Mouse (Mus musculus) liver, embryonic 11.5 days (tissue): ENCODE measurements around the gene Hand1. TPM values are rescaled to one million over a fixed set of nuclear protein-coding genes. Genes with fewer than 3 reads are reported as not detected.

ENCODE experiments used
- ATAC-seq: fragments of 200-750 bp; cut with Nextera tagmentation; replicated peaks from 2 replicates; pipeline ENCODE4 v1.8.0; 2017; ENCODE audit warnings: moderate number of reproducible peaks, mild to moderate bottlenecking, moderate TSS enrichment, moderate library complexity; ENCODE audit not compliant: low FRiP score
- DNase-seq: peaks from one replicate; pipeline ENCODE4 v3.0.0-alpha.2; 2017; ENCODE audit warnings: low spot score
- H3K27ac ChIP-seq: fragments of 300-500 bp; sonication (generic); 2 replicates; pipeline ENCODE4 v1.5.1; 2014; ENCODE audit warnings: mild to moderate bottlenecking, low read depth, low read length, control low read depth
- H3K27me3 ChIP-seq: fragments of 300-500 bp; sonication (generic); replicated peaks from 2 replicates; pipeline ENCODE4 v1.6.1; 2014; ENCODE audit warnings: low read length, mixed read lengths; ENCODE audit not compliant: control insufficient read depth, insufficient read depth
- H3K36me3 ChIP-seq: fragments of 300-500 bp; sonication (generic); 2 replicates; pipeline ENCODE4 v1.6.1; 2014; ENCODE audit warnings: mild to moderate bottlenecking, low read length, moderate library complexity, mixed read lengths; ENCODE audit not compliant: control insufficient read depth, insufficient read depth
- H3K4me1 ChIP-seq: fragments of 300-500 bp; sonication (generic); replicated peaks from 2 replicates; pipeline ENCODE4 v1.6.1; 2014; ENCODE audit warnings: low read length, mixed read lengths; ENCODE audit not compliant: control insufficient read depth, insufficient read depth
- H3K4me2 ChIP-seq: fragments of 300-500 bp; sonication (generic); 2 replicates; pipeline ENCODE4 v1.6.1; 2014; ENCODE audit warnings: mild to moderate bottlenecking, control low read depth, moderate library complexity
- H3K4me3 ChIP-seq: fragments of 300-500 bp; sonication (generic); 2 replicates; pipeline ENCODE4 v1.5.1; 2014; ENCODE audit warnings: low read depth, low read length, control low read depth
- H3K9ac ChIP-seq: fragments of 300-500 bp; sonication (generic); 2 replicates; pipeline ENCODE4 v1.6.1; 2014; ENCODE audit warnings: low read depth, low read length, control low read depth
- H3K9me3 ChIP-seq: fragments of 300-500 bp; sonication (generic); 2 replicates; pipeline ENCODE4 v1.6.1; 2016; ENCODE audit warnings: low read length, inconsistent platforms, mixed read lengths; ENCODE audit not compliant: control insufficient read depth
- WGBS: fragments of 180-500 bp; shearing (Covaris S2); extraction: QIAGEN DNeasy Blood & Tissue Kit; methylation state at CpG from one replicate; pipeline ENCODE4 v1.1.7; 2014; 5-methylcytosine and 5-hydroxymethylcytosine counted together
- polyA plus RNA-seq: library from polyadenylated mRNA; unstranded; fragments of >200 nt; fragmentation: Nextera tagmentation; extraction: Ambion mirVana; gene quantifications from 2 replicates; pipeline ENCODE4 v1.2.1, GENCODE M21; 2014

Hand1 gene
- 9.1 and 11.0 TPM in 2 replicates for polyA plus RNA-seq

GRCm38 (mm10) chr11:57832552-57833201 is at the start of gene Hand1:
TSS of gene Hand1 (minus strand) at chr11:57832818.
- 6% methylated on average over 23 of the region's 23 CpGs for WGBS
- peaks cover 3% of the 10 kb centered on the region for H3K4me1 ChIP-seq
- ATAC-seq (0 out of 2 replicates have a peak, but pooled peaks have one; percentile 10), DNase-seq (no peak)
- H3K4me2 ChIP-seq, result peak within 1 kb of the TSS; percentile 30
- H3K27me3 ChIP-seq, result peaks cover 98% of the 10 kb centered on the region
- no peaks in the 10 kb centered on the region for H3K36me3 ChIP-seq
- peak within 1 kb of the TSS; percentile 28; the same call in 1 of the 2 replicates for H3K27ac ChIP-seq
- H3K9ac ChIP-seq, result no peak within 1 kb of the TSS
- H3K4me3 ChIP-seq, result 0 out of 2 replicates have a peak within 1 kb of the TSS, but pooled peaks have one; percentile 11
- no peaks in the 10 kb centered on the region for H3K9me3 ChIP-seq

GRCm38 (mm10) chr11:57876157-57876556 is 43.5 kb upstream of the Hand1 start:
- ATAC-seq (no peak), DNase-seq (no peak)
- Histone ChIP-seq H3K9me3 (no peaks in the 10 kb centered on the region), H3K4me1 (no peaks in the 10 kb centered on the region), H3K9ac (no peak overlapping the region), H3K4me3 (no peak overlapping the region), H3K4me2 (no peak overlapping the region), H3K36me3 (no peaks in the 10 kb centered on the region), H3K27me3 (no peaks in the 10 kb centered on the region), H3K27ac (no peak overlapping the region)
- WGBS, result 74% methylated on average over 2 of the region's 2 CpGs

DNA sequence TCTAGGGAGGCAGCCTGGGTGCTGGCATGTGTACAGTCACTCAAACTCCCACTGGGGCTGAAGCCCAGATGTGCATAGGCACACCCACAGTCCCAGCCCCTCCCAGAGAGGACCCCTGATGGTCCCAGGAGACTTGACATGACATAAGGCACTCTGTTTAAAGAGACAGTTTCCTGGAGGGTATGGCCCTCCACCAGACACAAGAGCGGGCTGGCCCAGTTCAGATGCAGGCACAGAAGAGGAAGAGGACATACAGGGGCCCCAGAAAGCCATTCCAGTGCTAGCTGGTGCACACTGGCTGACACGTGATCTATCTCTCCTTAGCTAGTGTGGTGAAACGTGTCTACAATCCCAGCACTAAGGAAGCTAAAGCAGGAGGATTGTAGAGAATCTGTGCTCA is 40.4 kb upstream of the Hand1 start:
- Histone ChIP-seq H3K27ac (no peak overlapping the region), H3K27me3 (no peaks in the 10 kb centered on the region), H3K36me3 (no peaks in the 10 kb centered on the region), H3K4me3 (no peak overlapping the region), H3K4me2 (no peak overlapping the region), H3K9me3 (no peaks in the 10 kb centered on the region), H3K4me1 (no peaks in the 10 kb centered on the region), H3K9ac (no peak overlapping the region)
- no peak for DNase-seq
- ATAC-seq, result no peak
- WGBS, result 40% methylated on average over 3 of the region's 3 CpGs

- WGBS, result 39% methylated on average over 9 of the region's 9 CpGs
- Histone ChIP-seq H3K4me1 (peaks cover 3% of the 10 kb centered on the region; the same call in 1 of the 2 replicates), H3K4me3 (no peak overlapping the region), H3K4me2 (no peak overlapping the region), H3K9ac (no peak overlapping the region), H3K9me3 (no peaks in the 10 kb centered on the region), H3K27me3 (peaks cover 14% of the 10 kb centered on the region), H3K27ac (no peak overlapping the region), H3K36me3 (no peaks in the 10 kb centered on the region)
- DNase-seq (no peak), ATAC-seq (no peak)
These were observed 36.3 kb upstream of the Hand1 start for GRCm38 (mm10) chr11:57868753-57869460.

DNA sequence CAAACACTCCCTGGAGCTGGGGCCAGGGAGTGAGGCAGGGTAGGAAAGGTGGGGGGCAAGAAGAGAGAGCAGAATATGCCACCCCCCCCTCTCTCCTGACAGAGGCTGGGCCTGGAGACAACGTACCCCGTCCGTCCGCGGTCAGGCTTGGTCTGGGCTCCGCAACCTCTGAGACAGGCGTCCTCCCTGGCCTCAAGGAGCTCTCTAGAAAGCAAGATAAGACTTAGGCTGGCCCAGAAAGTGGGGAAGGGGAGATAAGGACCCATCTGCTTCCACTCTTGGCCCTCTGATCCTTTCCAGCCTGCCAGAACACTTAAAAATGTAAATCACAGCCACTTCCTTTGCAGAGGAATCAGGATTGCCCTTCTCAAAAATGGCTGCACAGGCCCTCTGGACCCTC is 33.8 kb upstream of the Hand1 start:
- Histone ChIP-seq H3K27me3 (peaks cover 14% of the 10 kb centered on the region), H3K4me1 (peaks cover 3% of the 10 kb centered on the region; the same call in 1 of the 2 replicates), H3K4me2 (no peak overlapping the region), H3K36me3 (no peaks in the 10 kb centered on the region), H3K9me3 (no peaks in the 10 kb centered on the region), H3K27ac (0 out of 2 replicates have a peak overlapping the region, but pooled peaks have one; percentile 16), H3K4me3 (no peak overlapping the region), H3K9ac (no peak overlapping the region)
- WGBS, result 5% methylated on average over 7 of the region's 7 CpGs
- DNase-seq (no peak), ATAC-seq (no peak)

DNA sequence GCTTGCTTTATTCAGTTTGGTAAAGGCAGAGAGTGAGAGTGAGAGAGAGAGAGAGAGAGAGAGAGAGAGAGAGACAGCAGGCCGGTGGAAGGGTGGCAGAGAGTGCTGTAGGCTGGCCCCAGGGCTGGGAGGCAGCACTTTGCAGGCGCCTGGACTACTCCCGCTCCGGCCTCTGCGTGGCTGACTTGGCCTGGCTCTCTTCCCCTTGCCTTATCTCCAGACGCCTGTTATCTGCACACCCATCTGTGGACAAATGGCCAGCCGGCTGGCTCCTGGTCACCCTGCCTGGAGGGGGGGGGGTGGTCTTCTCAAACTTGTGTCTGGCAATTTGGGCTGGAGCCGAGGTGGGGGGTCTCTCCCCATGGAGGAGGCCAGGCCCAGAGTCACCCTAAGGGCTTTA is 32.0 kb upstream of the Hand1 start:
- H3K36me3 ChIP-seq, result no peaks in the 10 kb centered on the region
- H3K4me2 ChIP-seq, result no peak overlapping the region
- H3K27me3 ChIP-seq, result peaks cover 14% of the 10 kb centered on the region
- no peak overlapping the region for H3K27ac ChIP-seq
- 17% methylated on average over 8 of the region's 8 CpGs for WGBS
- H3K4me1 ChIP-seq, result peaks cover 3% of the 10 kb centered on the region; the same call in 1 of the 2 replicates
- ATAC-seq (no peak), DNase-seq (no peak)
- H3K4me3 ChIP-seq, result no peak overlapping the region
- no peak overlapping the region for H3K9ac ChIP-seq
- H3K9me3 ChIP-seq, result no peaks in the 10 kb centered on the region

DNA sequence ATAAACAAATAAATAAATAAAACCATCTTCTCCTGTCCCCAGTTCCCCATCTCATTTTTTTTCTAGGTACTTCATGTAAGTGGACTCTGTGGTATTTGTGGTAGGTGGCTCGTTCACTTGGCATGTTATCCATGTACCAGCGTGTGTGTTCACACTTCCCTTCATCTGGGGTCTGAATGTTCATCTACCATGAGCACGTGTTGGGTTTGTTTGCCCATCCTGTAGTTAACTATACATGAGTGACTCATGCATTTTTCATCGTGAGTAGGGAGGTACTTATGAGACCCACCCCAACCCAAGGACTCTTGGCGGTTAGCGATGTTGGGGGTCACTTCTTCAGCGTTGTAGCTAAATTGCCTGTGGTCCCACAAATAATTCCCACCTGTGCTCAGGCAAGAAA is 29.5 kb upstream of the Hand1 start:
- Histone ChIP-seq H3K27me3 (peaks cover 14% of the 10 kb centered on the region), H3K4me2 (no peak overlapping the region), H3K27ac (no peak overlapping the region), H3K9ac (no peak overlapping the region), H3K4me1 (peaks cover 3% of the 10 kb centered on the region; the same call in 1 of the 2 replicates), H3K9me3 (no peaks in the 10 kb centered on the region), H3K4me3 (no peak overlapping the region), H3K36me3 (no peaks in the 10 kb centered on the region)
- 84% methylated on average over 7 of the region's 7 CpGs for WGBS
- DNase-seq (no peak), ATAC-seq (no peak)

- no peak overlapping the region for H3K4me2 ChIP-seq
- H3K4me3 ChIP-seq, result no peak overlapping the region
- DNase-seq (no peak), ATAC-seq (no peak)
- H3K9me3 ChIP-seq, result no peaks in the 10 kb centered on the region
- no peak overlapping the region for H3K9ac ChIP-seq
- 50% methylated on average over 4 of the region's 4 CpGs for WGBS
- no peaks in the 10 kb centered on the region for H3K4me1 ChIP-seq
- no peak overlapping the region for H3K27ac ChIP-seq
- H3K36me3 ChIP-seq, result no peaks in the 10 kb centered on the region
- H3K27me3 ChIP-seq, result peaks cover 4% of the 10 kb centered on the region
These were observed 25.1 kb upstream of the Hand1 start for GRCm38 (mm10) chr11:57857709-57858108.
